Mouse (Mus musculus): Measurements from ENCODE around the gene Gm16181. TPM values are rescaled to one million over a fixed set of nuclear protein-coding genes. Genes with fewer than 3 reads are reported as not detected.

Gene Gm16181
- polyA plus RNA-seq, 1 experiment from 2014 or later = not detected

GRCm38 (mm10) chr17:35201128-35201527 is 19.5 kb upstream of the Gm16181 start:
- WGBS = 80% methylated on average over 11 of the region's 11 CpGs
- Histone ChIP-seq H3K4me2 (no peak overlapping the region), H3K27ac (ENCODE audit: low read depth, low read length) (no peak overlapping the region), H3K4me1 (ENCODE audit: control insufficient read depth, insufficient read depth, low read length) (peaks cover 1% of the 10 kb centered on the region; the same call in 1 of the 2 replicates), H3K9me3 (ENCODE audit: control insufficient read depth, low read length) (no peaks in the 10 kb centered on the region), H3K36me3 (ENCODE audit: control insufficient read depth, insufficient read depth, low read length) (no peaks in the 10 kb centered on the region), H3K27me3 (ENCODE audit: control insufficient read depth, insufficient read depth, low read length) (peaks cover 6% of the 10 kb centered on the region), H3K9ac (ENCODE audit: low read length) (no peak overlapping the region), H3K4me3 (ENCODE audit: low read depth, low read length) (no peak overlapping the region)
- DNase-seq (ENCODE audit: low spot score, missing footprints) (no peak), ATAC-seq (ENCODE audit: low FRiP score) (no peak)

GRCm38 (mm10) chr17:35201787-35202186 is 18.8 kb upstream of the Gm16181 start, which contains the start of gene Tnf:
Gene Tnf (minus strand): TSS chr17:35202007.
- Histone ChIP-seq H3K27ac (ENCODE audit: low read depth, low read length) (no peak within 1 kb of the TSS), H3K4me1 (ENCODE audit: control insufficient read depth, insufficient read depth, low read length) (no peaks in the 10 kb centered on the region), H3K36me3 (ENCODE audit: control insufficient read depth, insufficient read depth, low read length) (no peaks in the 10 kb centered on the region), H3K4me2 (no peak within 1 kb of the TSS), H3K27me3 (ENCODE audit: control insufficient read depth, insufficient read depth, low read length) (no peaks in the 10 kb centered on the region; the same call in 1 of the 2 replicates), H3K9ac (ENCODE audit: low read length) (no peak within 1 kb of the TSS), H3K9me3 (ENCODE audit: control insufficient read depth, low read length) (no peaks in the 10 kb centered on the region), H3K4me3 (ENCODE audit: low read depth, low read length) (no peak within 1 kb of the TSS)
- WGBS = 52% methylated on average over 13 of the region's 13 CpGs
- no peak for DNase-seq (ENCODE audit: low spot score, missing footprints)
- ATAC-seq (ENCODE audit: low FRiP score) = no peak

GRCm38 (mm10) chr17:35202442-35202841 is 18.2 kb upstream of the Gm16181 start:
- Histone ChIP-seq H3K4me3 (ENCODE audit: low read depth, low read length) (no peak overlapping the region), H3K9ac (ENCODE audit: low read length) (no peak overlapping the region), H3K27me3 (ENCODE audit: control insufficient read depth, insufficient read depth, low read length) (no peaks in the 10 kb centered on the region; the same call in 1 of the 2 replicates), H3K4me2 (no peak overlapping the region), H3K9me3 (ENCODE audit: control insufficient read depth, low read length) (no peaks in the 10 kb centered on the region), H3K36me3 (ENCODE audit: control insufficient read depth, insufficient read depth, low read length) (no peaks in the 10 kb centered on the region), H3K27ac (ENCODE audit: low read depth, low read length) (no peak overlapping the region), H3K4me1 (ENCODE audit: control insufficient read depth, insufficient read depth, low read length) (no peaks in the 10 kb centered on the region)
- WGBS = 77% methylated on average over 4 of the region's 4 CpGs
- DNase-seq (ENCODE audit: low spot score, missing footprints) = no peak
- ATAC-seq (ENCODE audit: low FRiP score) = no peak

GRCm38 (mm10) chr17:35204494-35205379 is 15.9 kb upstream of the Gm16181 start, which contains the start of gene Lta:
Gene Lta (minus strand): TSS chr17:35205351.
- H3K9me3 ChIP-seq (ENCODE audit: control insufficient read depth, low read length) = no peaks in the 10 kb centered on the region
- no peaks in the 10 kb centered on the region for H3K36me3 ChIP-seq (ENCODE audit: control insufficient read depth, insufficient read depth, low read length)
- H3K27me3 ChIP-seq (ENCODE audit: control insufficient read depth, insufficient read depth, low read length) = no peaks in the 10 kb centered on the region
- H3K27ac ChIP-seq (ENCODE audit: low read depth, low read length) = no peak within 1 kb of the TSS
- no peak for DNase-seq (ENCODE audit: low spot score, missing footprints)
- H3K4me3 ChIP-seq (ENCODE audit: low read depth, low read length) = no peak within 1 kb of the TSS
- H3K4me2 ChIP-seq = no peak within 1 kb of the TSS
- ATAC-seq (ENCODE audit: low FRiP score) = no peak
- H3K9ac ChIP-seq (ENCODE audit: low read length) = no peak within 1 kb of the TSS
- WGBS = 32% methylated on average over 19 of the region's 20 CpGs
- H3K4me1 ChIP-seq (ENCODE audit: control insufficient read depth, insufficient read depth, low read length) = no peaks in the 10 kb centered on the region

GRCm38 (mm10) chr17:35205380-35205769 is 15.3 kb upstream of the Gm16181 start:
- no peak overlapping the region for H3K9ac ChIP-seq (ENCODE audit: low read length)
- 65% methylated on average over 10 of the region's 10 CpGs for whole genome bisulfite sequencing
- H3K27ac ChIP-seq (ENCODE audit: low read depth, low read length) = no peak overlapping the region
- H3K4me3 ChIP-seq (ENCODE audit: low read depth, low read length) = no peak overlapping the region
- H3K4me1 ChIP-seq (ENCODE audit: control insufficient read depth, insufficient read depth, low read length) = no peaks in the 10 kb centered on the region
- ATAC-seq (ENCODE audit: low FRiP score) = no peak
- no peaks in the 10 kb centered on the region for H3K9me3 ChIP-seq (ENCODE audit: control insufficient read depth, low read length)
- no peak for DNase-seq (ENCODE audit: low spot score, missing footprints)
- no peaks in the 10 kb centered on the region for H3K27me3 ChIP-seq (ENCODE audit: control insufficient read depth, insufficient read depth, low read length)
- H3K36me3 ChIP-seq (ENCODE audit: control insufficient read depth, insufficient read depth, low read length) = no peaks in the 10 kb centered on the region
- H3K4me2 ChIP-seq = no peak overlapping the region

- Histone ChIP-seq H3K4me3 (ENCODE audit: low read depth, low read length) (no peak overlapping the region), H3K36me3 (ENCODE audit: control insufficient read depth, insufficient read depth, low read length) (no peaks in the 10 kb centered on the region), H3K9me3 (ENCODE audit: control insufficient read depth, low read length) (no peaks in the 10 kb centered on the region), H3K4me2 (no peak overlapping the region), H3K4me1 (ENCODE audit: control insufficient read depth, insufficient read depth, low read length) (no peaks in the 10 kb centered on the region), H3K27me3 (ENCODE audit: control insufficient read depth, insufficient read depth, low read length) (no peaks in the 10 kb centered on the region), H3K9ac (ENCODE audit: low read length) (no peak overlapping the region), H3K27ac (ENCODE audit: low read depth, low read length) (no peak overlapping the region)
- no peak for ATAC-seq (ENCODE audit: low FRiP score)
- 71% methylated on average over 12 of the region's 12 CpGs for WGBS
- DNase-seq (ENCODE audit: low spot score, missing footprints) = no peak
Observed at GRCm38 (mm10) chr17:35209785-35210535, 10.7 kb upstream of the Gm16181 start.

- ATAC-seq (ENCODE audit: low FRiP score) (no peak), DNase-seq (ENCODE audit: low spot score, missing footprints) (no peak)
- no peaks in the 10 kb centered on the region for H3K9me3 ChIP-seq (ENCODE audit: control insufficient read depth, low read length)
- no peaks in the 10 kb centered on the region for H3K36me3 ChIP-seq (ENCODE audit: control insufficient read depth, insufficient read depth, low read length)
- no peak overlapping the region for H3K4me2 ChIP-seq
- no peaks in the 10 kb centered on the region for H3K4me1 ChIP-seq (ENCODE audit: control insufficient read depth, insufficient read depth, low read length)
- H3K9ac ChIP-seq (ENCODE audit: low read length) = no peak overlapping the region
- no peaks in the 10 kb centered on the region for H3K27me3 ChIP-seq (ENCODE audit: control insufficient read depth, insufficient read depth, low read length)
- no peak overlapping the region for H3K4me3 ChIP-seq (ENCODE audit: low read depth, low read length)
- 84% methylated on average over 3 of the region's 3 CpGs for WGBS
- H3K27ac ChIP-seq (ENCODE audit: low read depth, low read length) = no peak overlapping the region
Observed at GRCm38 (mm10) chr17:35210593-35210992, 10.0 kb upstream of the Gm16181 start.

- Histone ChIP-seq H3K4me3 (ENCODE audit: low read depth, low read length) (no peak overlapping the region), H3K9ac (ENCODE audit: low read length) (no peak overlapping the region), H3K36me3 (ENCODE audit: control insufficient read depth, insufficient read depth, low read length) (no peaks in the 10 kb centered on the region), H3K4me1 (ENCODE audit: control insufficient read depth, insufficient read depth, low read length) (no peaks in the 10 kb centered on the region), H3K4me2 (no peak overlapping the region), H3K27ac (ENCODE audit: low read depth, low read length) (no peak overlapping the region), H3K27me3 (ENCODE audit: control insufficient read depth, insufficient read depth, low read length) (no peaks in the 10 kb centered on the region), H3K9me3 (ENCODE audit: control insufficient read depth, low read length) (no peaks in the 10 kb centered on the region)
- DNase-seq (ENCODE audit: low spot score, missing footprints) (no peak), ATAC-seq (ENCODE audit: low FRiP score) (no peak)
- whole genome bisulfite sequencing = 89% methylated on average over 5 of the region's 5 CpGs
Observed at GRCm38 (mm10) chr17:35213071-35213470, 7.6 kb upstream of the Gm16181 start.
